Mouse (Mus musculus) thymus, adult 2 months (tissue): ENCODE measurements around the gene S100pbp.

Experiments
- CTCF ChIP-seq: fragments of 200-500 bp; IDR thresholded peaks from 2 replicates; pipeline ENCODE4 v1.5.1; 2012; ENCODE audit warnings: mild to moderate bottlenecking, control low read depth, low read length, moderate library complexity, borderline replicate concordance; ENCODE audit not compliant: control insufficient read depth, poor library complexity, insufficient read depth; ENCODE audit errors: extremely low read depth
- POLR2A ChIP-seq: fragments of 200-500 bp; IDR thresholded peaks from 2 replicates; pipeline ENCODE4 v1.6.1; 2012; ENCODE audit warnings: mild to moderate bottlenecking, low read length, control low read depth, moderate library complexity; ENCODE audit not compliant: control insufficient read depth, poor library complexity, insufficient read depth; ENCODE audit errors: extremely low read depth

- TF ChIP-seq CTCF (no peak), POLR2A (no peak)
Observed at GRCm38 (mm10) chr4:129161076-129161475, 28.5 kb downstream of the S100pbp start.
